Mouse (Mus musculus) retina, postnatal 7 days (tissue): ENCODE data around the gene Neu2.
"Not testable (repeated sequence)": the region's sequence is repeated elsewhere in the genome, so short reads cannot be mapped to it uniquely, and the experiment has no call there.

Experiments used
- DNase-seq: peaks from one replicate; pipeline ENCODE4 v3.0.0-alpha.2; 2012; ENCODE audit warnings: low read depth, low spot score

Neu2 gene

GRCm38 (mm10) chr1:87509561-87510165, at the start of gene Neu2:
Gene Neu2 (plus strand): TSS chr1:87509889.
- no peak for DNase-seq

- no peak for DNase-seq
Observed at GRCm38 (mm10) chr1:87467469-87467868, 42.2 kb upstream of the Neu2 start.

GRCm38 (mm10) chr1:87468321-87468720, 41.4 kb upstream of the Neu2 start:
- DNase-seq, result no peak

GRCm38 (mm10) chr1:87469971-87470370, 39.7 kb upstream of the Neu2 start, which contains the start of gene Snorc:
Gene Snorc (plus strand): TSS chr1:87470271.
- not testable (repeated sequence) for DNase-seq

GRCm38 (mm10) chr1:87471914-87472313, 37.8 kb upstream of the Neu2 start:
- DNase-seq, result no peak

- no peak for DNase-seq
Observed at GRCm38 (mm10) chr1:87472576-87472975, 37.1 kb upstream of the Neu2 start.

- DNase-seq, result no peak
Observed at GRCm38 (mm10) chr1:87475076-87475895, 34.4 kb upstream of the Neu2 start.

GRCm38 (mm10) chr1:87482546-87482945, 27.1 kb upstream of the Neu2 start:
- no peak for DNase-seq

- no peak for DNase-seq
Observed at GRCm38 (mm10) chr1:87486386-87486785, 23.3 kb upstream of the Neu2 start.

- DNase-seq, result no peak
Observed at GRCm38 (mm10) chr1:87492285-87492684, 17.4 kb upstream of the Neu2 start.

- DNase-seq, result no peak
Observed at GRCm38 (mm10) chr1:87493542-87493941, 16.1 kb upstream of the Neu2 start.

- DNase-seq, result no peak
Observed at GRCm38 (mm10) chr1:87505524-87505923, 4.2 kb upstream of the Neu2 start.

- DNase-seq, result no peak
Observed at GRCm38 (mm10) chr1:87507857-87508256, 1.8 kb upstream of the Neu2 start.

- no peak for DNase-seq
Observed at GRCm38 (mm10) chr1:87508591-87509560, 813 bp upstream of the Neu2 start.

GRCm38 (mm10) chr1:87510166-87510691, 540 bp downstream of the Neu2 start:
- DNase-seq, result peak; percentile 53

GRCm38 (mm10) chr1:87510845-87511244, 1.2 kb downstream of the Neu2 start:
- no peak for DNase-seq

- no peak for DNase-seq
Observed at GRCm38 (mm10) chr1:87520467-87520866, 10.8 kb downstream of the Neu2 start.

- no peak for DNase-seq
Observed at GRCm38 (mm10) chr1:87521523-87521922, 11.8 kb downstream of the Neu2 start.

- no peak for DNase-seq
Observed at GRCm38 (mm10) chr1:87525041-87525440, 15.4 kb downstream of the Neu2 start.

- DNase-seq, result no peak
Observed at GRCm38 (mm10) chr1:87527191-87527590, 17.5 kb downstream of the Neu2 start.

GRCm38 (mm10) chr1:87532346-87532745, 22.7 kb downstream of the Neu2 start:
- DNase-seq, result no peak

GRCm38 (mm10) chr1:87534118-87534517, 24.4 kb downstream of the Neu2 start:
- no peak for DNase-seq
